Mouse (Mus musculus): ENCODE measurements around the gene Fcgr3. TPM values are rescaled to one million over a fixed set of nuclear protein-coding genes. Genes with fewer than 3 reads are reported as not detected.

Gene Fcgr3
- total RNA-seq, 2 experiments from 2014 or later: 9.8 to 10.4 TPM

- no peak for DNase-seq
Observed at GRCm38 (mm10) chr1:171049263-171049662, 15.5 kb downstream of the Fcgr3 start.

GRCm38 (mm10) chr1:171046501-171046900, 18.2 kb downstream of the Fcgr3 start:
- no peak for DNase-seq

- DNase-seq: no peak
Observed at GRCm38 (mm10) chr1:171045079-171045465, 19.7 kb downstream of the Fcgr3 start.

- peak; percentile 90 for DNase-seq
Observed at GRCm38 (mm10) chr1:171044365-171045078, 20.2 kb downstream of the Fcgr3 start.

GRCm38 (mm10) chr1:171043594-171044153, 21.1 kb downstream of the Fcgr3 start:
- DNase-seq: no peak

DNA sequence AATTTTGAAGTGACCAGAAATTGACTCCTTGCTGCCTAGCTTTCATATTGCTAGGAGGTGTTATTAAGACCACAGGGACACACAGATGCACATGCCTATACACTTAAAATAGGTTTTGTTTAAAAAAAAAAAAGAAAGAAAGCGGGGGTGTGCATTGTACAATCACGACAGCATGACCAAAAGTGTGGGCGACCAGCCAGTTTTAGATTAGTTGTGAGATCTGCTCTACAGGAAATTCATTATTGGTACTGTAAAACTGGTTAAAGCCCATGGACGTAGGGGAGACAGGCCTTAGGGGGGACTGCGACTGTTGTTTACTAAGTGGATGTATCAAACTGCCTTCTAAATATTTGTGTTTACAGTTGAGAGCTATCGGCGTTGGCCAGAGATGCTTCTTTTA, 24.9 kb downstream of the Fcgr3 start:
- no peak for DNase-seq

GRCm38 (mm10) chr1:171039135-171039534, 25.6 kb downstream of the Fcgr3 start:
- DNase-seq: no peak

DNA sequence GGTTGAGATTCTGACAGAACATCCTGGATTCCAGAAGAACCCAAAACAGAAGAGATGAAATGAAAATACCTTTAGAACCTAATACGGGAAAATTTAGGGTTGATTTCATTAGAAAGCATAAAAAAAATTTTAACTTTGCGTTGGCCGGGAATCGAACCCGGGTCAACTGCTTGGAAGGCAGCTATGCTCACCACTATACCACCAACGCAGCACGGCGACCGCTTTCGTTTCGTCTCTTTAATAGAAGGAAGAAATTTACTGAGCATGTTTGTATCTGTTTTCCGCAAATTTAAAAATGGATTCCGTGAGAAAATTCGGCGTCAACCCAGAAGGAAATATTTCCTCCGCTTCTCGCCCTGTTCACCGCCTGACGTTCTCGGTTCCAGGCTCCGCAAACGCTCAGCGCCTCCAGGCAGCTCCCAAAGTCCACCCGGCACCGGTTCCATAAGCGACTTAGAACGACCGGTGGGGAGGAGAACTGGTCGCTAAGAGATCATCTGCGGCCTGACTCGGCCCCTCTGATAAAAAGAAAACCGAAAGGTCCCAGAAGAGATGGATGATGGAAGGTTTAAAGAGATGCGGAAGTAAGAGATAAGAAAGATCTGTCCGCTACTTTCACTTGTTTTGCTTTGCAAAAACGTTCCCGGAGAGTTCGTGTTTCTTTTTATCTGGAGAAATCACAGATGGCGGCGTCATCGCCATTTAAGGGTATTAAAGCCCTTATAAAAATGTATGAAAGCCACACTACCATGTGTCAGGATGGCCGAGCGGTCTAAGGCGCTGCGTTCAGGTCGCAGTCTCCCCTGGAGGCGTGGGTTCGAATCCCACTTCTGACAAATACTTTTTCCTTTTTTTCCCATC, 26.6 kb downstream of the Fcgr3 start:
- peak; percentile 89 for DNase-seq

GRCm38 (mm10) chr1:171036550-171037324, 28.0 kb downstream of the Fcgr3 start:
- DNase-seq: peak; percentile 85

- no peak for DNase-seq
Observed at GRCm38 (mm10) chr1:171035611-171036010, 29.1 kb downstream of the Fcgr3 start.

GRCm38 (mm10) chr1:171034201-171034600, 30.5 kb downstream of the Fcgr3 start:
- no peak for DNase-seq

GRCm38 (mm10) chr1:171033756-171034155, 31.0 kb downstream of the Fcgr3 start:
- DNase-seq: peak; percentile 90

GRCm38 (mm10) chr1:171033196-171033595, 31.5 kb downstream of the Fcgr3 start:
- peak; percentile 21 for DNase-seq

GRCm38 (mm10) chr1:171032691-171033090, 32.0 kb downstream of the Fcgr3 start:
- no peak for DNase-seq

DNA sequence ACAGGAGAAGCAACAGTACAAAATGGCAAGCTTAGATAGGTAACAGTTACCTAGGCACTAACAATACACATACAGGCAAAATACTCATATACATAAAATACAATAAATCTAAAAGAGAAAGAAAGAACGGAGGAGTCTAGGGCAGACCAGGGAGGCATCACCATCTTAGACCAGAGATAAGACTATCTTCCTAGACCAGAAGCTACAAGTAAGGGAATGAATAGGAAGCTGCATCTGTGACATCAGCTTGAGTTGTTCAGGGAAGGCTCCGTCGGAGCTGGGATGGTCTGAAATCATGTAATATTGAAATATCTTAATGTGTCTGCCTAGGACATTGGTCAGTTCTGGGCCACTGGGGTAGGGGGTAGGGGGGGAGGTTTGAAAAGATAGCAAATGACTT, 33.0 kb downstream of the Fcgr3 start:
- no peak for DNase-seq

DNA sequence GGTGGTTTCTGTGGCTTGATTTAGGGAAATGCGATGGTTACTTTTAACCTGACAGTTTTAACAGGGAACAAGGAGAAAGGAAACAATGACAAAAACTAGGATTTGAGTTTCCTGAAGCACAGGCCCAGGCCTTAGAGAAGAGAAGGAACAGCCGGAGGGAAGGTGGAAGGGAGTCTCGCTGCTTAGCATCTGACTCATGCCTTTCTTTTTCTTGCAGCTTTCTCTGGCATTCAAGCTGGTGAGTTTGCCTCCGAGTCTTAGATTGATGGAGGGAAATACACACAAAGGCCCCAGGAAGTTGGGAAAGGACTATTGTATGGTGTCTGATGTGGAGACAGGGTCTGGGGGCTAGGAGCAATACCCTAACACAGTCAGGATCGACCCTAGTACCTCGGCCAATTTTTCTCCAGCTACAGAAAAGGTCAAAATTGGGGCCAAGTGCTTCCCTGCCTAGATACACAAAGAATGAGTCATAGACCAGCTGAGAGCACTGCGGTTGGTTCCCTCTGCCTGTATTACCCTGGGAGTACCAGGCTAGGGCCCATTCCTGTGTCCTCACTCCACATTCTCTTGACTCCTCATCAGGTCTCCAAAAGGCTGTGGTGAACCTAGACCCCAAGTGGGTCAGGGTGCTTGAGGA, 45.3 kb downstream of the Fcgr3 start:
- DNase-seq: peak; percentile 39

DNA sequence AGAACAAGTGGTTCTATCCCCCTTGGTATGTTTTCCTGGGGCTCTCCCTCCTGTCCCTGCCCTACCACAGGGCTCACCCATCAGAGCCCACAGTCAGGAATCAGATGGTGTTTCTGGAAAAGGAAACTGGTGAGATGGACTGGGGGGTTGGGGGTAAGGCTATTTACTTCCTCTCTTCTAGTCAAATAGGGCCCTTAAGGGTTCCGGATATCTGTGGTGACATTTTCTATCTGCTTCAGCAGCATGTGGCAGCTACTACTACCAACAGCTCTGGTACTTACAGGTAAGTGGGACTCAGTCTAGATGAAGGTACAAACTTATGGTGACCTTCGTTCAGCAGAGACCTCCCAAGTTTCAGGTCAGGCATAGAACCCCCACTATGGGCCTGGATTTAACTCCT, 46.0 kb downstream of the Fcgr3 start, which contains the start of gene Fcgr4:
Fcgr4 (plus strand) TSS at position 184 of the 400 bp plus-strand sequence.
- DNase-seq: no peak

DNA sequence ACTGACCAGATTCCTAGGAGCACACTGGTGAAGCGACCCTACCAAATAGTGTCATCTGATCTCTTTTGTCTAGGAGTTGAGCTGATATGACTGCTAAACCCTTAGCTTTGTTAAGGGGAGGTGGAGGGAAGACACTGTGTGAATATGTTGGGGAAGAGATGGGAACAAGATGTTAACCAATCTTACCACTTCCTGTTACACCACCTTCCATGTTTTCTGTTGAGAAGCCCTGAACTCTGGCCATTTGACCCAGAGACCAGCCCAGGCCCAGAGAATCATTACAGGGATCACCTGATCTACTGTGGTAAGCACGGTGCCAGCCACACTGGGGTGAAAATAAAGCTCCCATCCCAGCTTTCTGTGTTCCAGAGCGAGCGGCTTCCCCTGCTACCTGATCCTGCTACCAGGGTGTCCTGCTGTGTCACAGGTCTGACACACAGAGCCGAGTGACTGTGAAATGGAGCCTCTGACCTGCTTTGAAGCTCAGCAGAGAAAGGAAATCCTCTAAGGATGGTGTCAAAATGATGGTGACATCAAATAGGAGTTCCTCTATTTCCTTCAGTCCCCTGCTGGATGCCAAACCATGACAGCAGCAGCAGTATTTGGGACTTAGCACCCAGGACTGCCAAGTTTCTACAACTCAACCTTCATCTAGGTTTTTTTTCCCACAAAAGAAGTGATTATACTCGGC, 47.1 kb downstream of the Fcgr3 start:
- DNase-seq: no peak

GRCm38 (mm10) chr1:171016676-171017356, 47.9 kb downstream of the Fcgr3 start:
- DNase-seq: no peak

- no peak for DNase-seq
Observed at GRCm38 (mm10) chr1:171011733-171012132, 53.0 kb downstream of the Fcgr3 start.

All from adrenal gland, postnatal 10 days (tissue).